Mouse (Mus musculus) C2C12 (cell line): ENCODE results near the gene Slc39a11.

ENCODE experiments used
- CEBPB ChIP-seq: IDR thresholded peaks from one replicate; pipeline ENCODE4 v1.6.1; 2011; ENCODE audit warnings: low read depth, mild to moderate bottlenecking, control low read depth, moderate library complexity
- CTCF ChIP-seq: IDR thresholded peaks from one replicate; pipeline ENCODE4 v1.5.1; 2011; ENCODE audit not compliant: control insufficient read depth, insufficient read depth, insufficient read length
- MYOG ChIP-seq: IDR thresholded peaks from one replicate; pipeline ENCODE4 v1.6.1; 2011; ENCODE audit not compliant: control insufficient read depth, insufficient read length; ENCODE audit errors: extremely low read depth
- USF1 ChIP-seq: IDR thresholded peaks from one replicate; pipeline ENCODE4 v1.6.1; 2011; ENCODE audit warnings: low read depth, mild to moderate bottlenecking, control low read depth, moderate library complexity

DNA sequence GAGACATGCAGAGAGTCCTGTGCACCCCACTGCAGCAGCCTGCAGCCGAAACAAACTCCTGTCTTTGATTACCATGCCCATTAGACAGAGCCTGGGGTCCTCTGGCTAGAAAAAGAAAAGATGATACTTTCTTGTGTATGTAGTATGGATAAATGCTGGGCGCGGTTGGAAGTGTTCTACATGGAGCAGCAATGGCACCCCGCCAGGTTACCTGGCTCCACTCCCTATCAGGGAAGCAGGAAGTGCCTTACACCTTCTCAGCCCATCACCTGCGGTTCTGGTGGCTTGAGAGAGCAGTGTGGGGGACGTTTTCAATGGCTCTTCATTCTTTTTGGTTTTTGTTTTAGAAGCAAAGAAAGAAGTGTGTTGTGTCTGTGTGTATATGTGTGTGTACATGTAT is 391.9 kb downstream of the Slc39a11 start:
- TF ChIP-seq CTCF (no peak), CEBPB (no peak), MYOG (no peak), USF1 (no peak)
